Mouse (Mus musculus): ENCODE data around the gene Vpreb2. TPM values are rescaled to one million over a fixed set of nuclear protein-coding genes. Genes with fewer than 3 reads are reported as not detected.
"Not testable (repeated sequence)": the region's sequence is repeated elsewhere in the genome, so short reads cannot be mapped to it uniquely, and the experiment has no call there.

Gene Vpreb2
- polyA plus RNA-seq, 1 experiment: not detected

- H3K36me3 ChIP-seq (ENCODE audit: control insufficient read depth, insufficient read depth): no peaks in the 10 kb centered on the region
- no peaks in the 10 kb centered on the region for H3K79me2 ChIP-seq (ENCODE audit: control insufficient read depth, insufficient read depth)
- no peak overlapping the region for H3K4me3 ChIP-seq
- peaks cover 6% of the 10 kb centered on the region for H3K27me3 ChIP-seq (ENCODE audit: control insufficient read depth, insufficient read depth, insufficient read length)
- TF ChIP-seq POLR2A (IDR thresholded peaks at IDR 0.05; ENCODE audit: insufficient read length, low read depth) (no peak), CEBPB (IDR thresholded peaks at IDR 0.05; ENCODE audit: insufficient read depth, poor library complexity, severe bottlenecking) (no peak), MYOD1 (IDR thresholded peaks at IDR 0.05; ENCODE audit: control insufficient read depth in 1 of 3, insufficient read length in 2 of 3, low read depth in 2 of 3) (no peak), USF1 (IDR thresholded peaks at IDR 0.05; ENCODE audit: low read depth) (no peak), TCF12 (IDR thresholded peaks at IDR 0.05; ENCODE audit: insufficient read depth, poor library complexity, severe bottlenecking) (no peak)
- H3K4me2 ChIP-seq (ENCODE audit: low read depth): no peak overlapping the region
- no peak overlapping the region for H3ac ChIP-seq (ENCODE audit: control insufficient read depth, insufficient read length)
These were observed 4.8 kb downstream of the Vpreb2 start for GRCm38 (mm10) chr16:17985078-17985477.

DNA sequence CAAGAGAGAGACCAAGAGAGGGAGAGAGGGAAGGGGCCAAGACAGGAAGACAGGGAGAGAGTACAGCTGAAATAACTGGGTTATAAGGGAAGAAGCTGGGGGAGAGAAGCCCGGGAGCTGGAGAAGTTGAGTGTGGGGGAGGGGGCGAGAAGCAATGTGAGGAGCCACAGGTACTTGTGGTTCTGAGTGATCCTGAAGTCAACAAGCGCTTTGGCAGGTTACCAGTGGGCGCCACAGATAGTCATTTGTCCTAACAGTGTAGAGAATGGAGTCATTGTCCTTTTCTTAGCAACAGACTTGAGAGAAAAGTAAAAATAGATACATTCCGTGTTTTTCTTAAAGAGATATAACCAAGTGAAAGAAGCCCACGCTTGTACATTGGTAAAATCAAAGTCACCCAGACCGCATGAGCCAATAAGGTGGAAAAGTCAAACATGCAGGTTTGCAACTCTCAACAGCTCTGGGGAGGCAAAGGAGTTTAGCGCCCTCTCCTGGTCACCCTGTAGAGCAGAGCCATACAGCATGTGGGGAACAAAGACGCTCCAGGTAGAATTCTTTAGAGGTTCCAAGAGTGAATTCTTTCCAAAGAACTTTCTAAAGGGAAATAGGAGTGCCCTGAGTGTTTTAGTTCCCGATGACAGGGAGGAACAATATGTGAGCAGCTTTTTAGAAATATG, 6.4 kb downstream of the Vpreb2 start:
- Histone ChIP-seq H3K4me3 (no peak overlapping the region), H3K79me2 (ENCODE audit: control insufficient read depth, insufficient read depth) (no peaks in the 10 kb centered on the region), H3K36me3 (ENCODE audit: control insufficient read depth, insufficient read depth) (no peaks in the 10 kb centered on the region), H3K27me3 (ENCODE audit: control insufficient read depth, insufficient read depth, insufficient read length) (peaks cover 6% of the 10 kb centered on the region), H3ac (ENCODE audit: control insufficient read depth, insufficient read length) (no peak overlapping the region), H3K4me2 (ENCODE audit: low read depth) (no peak overlapping the region)
- TF ChIP-seq POLR2A (IDR thresholded peaks at IDR 0.05; ENCODE audit: insufficient read length, low read depth) (no peak), CEBPB (IDR thresholded peaks at IDR 0.05; ENCODE audit: insufficient read depth, poor library complexity, severe bottlenecking) (no peak), MAX (IDR thresholded peaks at IDR 0.05; ENCODE audit: low read depth) (no peak), TCF3 (IDR thresholded peaks at IDR 0.05; ENCODE audit: insufficient read length, low read depth) (no peak), E2F4 (IDR thresholded peaks at IDR 0.05; ENCODE audit: insufficient read depth) (no peak)

DNA sequence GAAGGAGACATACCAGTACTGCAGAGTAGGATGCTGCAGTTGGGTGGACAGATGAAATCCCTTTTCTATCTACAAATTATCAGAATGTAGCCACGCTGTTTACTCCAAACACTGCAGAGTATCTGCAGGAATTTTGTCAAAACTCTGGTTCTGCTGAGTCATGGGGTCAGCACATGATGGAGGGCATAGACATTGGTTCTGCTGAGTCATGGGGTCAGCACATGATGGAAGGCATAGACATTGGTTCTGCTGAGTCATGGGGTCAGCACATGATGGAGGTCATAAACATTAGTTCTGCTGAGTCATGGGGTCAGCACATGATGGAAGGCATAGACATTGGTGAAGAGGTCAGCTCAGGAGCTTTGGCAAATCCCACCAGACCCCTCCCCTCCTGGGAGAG, 7.5 kb downstream of the Vpreb2 start:
- TF ChIP-seq E2F4 (IDR thresholded peaks at IDR 0.05; ENCODE audit: insufficient read depth) (no peak), MAX (IDR thresholded peaks at IDR 0.05; ENCODE audit: low read depth) (no peak), SRF (IDR thresholded peaks at IDR 0.05; ENCODE audit: control insufficient read depth, insufficient read length, low read depth) (no peak), REST (IDR thresholded peaks at IDR 0.05; ENCODE audit: insufficient read depth, insufficient read length) (no peak), MYOG (IDR thresholded peaks at IDR 0.05; ENCODE audit: control insufficient read depth in 1 of 3, insufficient read depth in 1 of 3, insufficient read length in 2 of 3, low read depth in 2 of 3) (no peak), POLR2A (IDR thresholded peaks at IDR 0.05; ENCODE audit: insufficient read length, low read depth) (no peak), MYOD1 (IDR thresholded peaks at IDR 0.05; ENCODE audit: control insufficient read depth in 1 of 3, insufficient read length in 2 of 3, low read depth in 2 of 3) (no peak), TCF12 (IDR thresholded peaks at IDR 0.05; ENCODE audit: insufficient read depth, poor library complexity, severe bottlenecking) (no peak), USF1 (IDR thresholded peaks at IDR 0.05; ENCODE audit: low read depth) (no peak), CEBPB (IDR thresholded peaks at IDR 0.05; ENCODE audit: insufficient read depth, poor library complexity, severe bottlenecking) (no peak), TCF3 (IDR thresholded peaks at IDR 0.05; ENCODE audit: insufficient read length, low read depth) (no peak), POLR2AphosphoS2 (IDR thresholded peaks at IDR 0.05; ENCODE audit: insufficient read length, low read depth) (no peak)
- Histone ChIP-seq H3K27me3 (ENCODE audit: control insufficient read depth, insufficient read depth, insufficient read length) (peaks cover 6% of the 10 kb centered on the region), H3K79me2 (ENCODE audit: control insufficient read depth, insufficient read depth) (no peaks in the 10 kb centered on the region), H3K4me2 (ENCODE audit: low read depth) (no peak overlapping the region), H3K36me3 (ENCODE audit: control insufficient read depth, insufficient read depth) (no peaks in the 10 kb centered on the region), H3K4me3 (no peak overlapping the region), H3ac (ENCODE audit: control insufficient read depth, insufficient read length) (no peak overlapping the region)

DNA sequence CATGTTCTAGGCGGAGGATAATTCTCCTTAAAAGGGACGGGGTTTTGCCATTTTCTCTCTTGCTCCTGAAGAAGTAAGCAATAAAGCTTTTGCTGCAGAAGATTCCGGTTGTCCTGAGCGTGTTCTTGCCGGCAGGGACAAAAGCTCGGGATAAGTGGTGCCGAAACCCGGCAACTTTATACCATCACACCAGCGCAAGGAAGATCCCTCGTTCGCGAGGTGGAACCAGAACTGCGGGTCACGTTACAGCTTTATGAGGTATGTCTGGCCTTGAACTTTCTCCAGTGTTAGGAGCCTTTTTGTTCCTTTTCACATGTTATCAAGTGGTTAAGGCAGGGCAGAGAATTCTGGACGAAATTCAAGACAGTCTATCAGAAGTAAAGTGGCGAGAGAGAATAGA, 12.1 kb downstream of the Vpreb2 start:
- not testable (repeated sequence) for H3ac ChIP-seq (ENCODE audit: control insufficient read depth, insufficient read length); H3K4me2 ChIP-seq (ENCODE audit: low read depth); H3K4me3 ChIP-seq; H3K79me2 ChIP-seq (ENCODE audit: control insufficient read depth, insufficient read depth); H3K27me3 ChIP-seq (ENCODE audit: control insufficient read depth, insufficient read depth, insufficient read length); H3K36me3 ChIP-seq (ENCODE audit: control insufficient read depth, insufficient read depth)

- TF ChIP-seq E2F4 (IDR thresholded peaks at IDR 0.05; ENCODE audit: insufficient read depth) (no peak), MYOD1 (IDR thresholded peaks at IDR 0.05; ENCODE audit: control insufficient read depth in 1 of 3, insufficient read length in 2 of 3, low read depth in 2 of 3) (no peak), CEBPB (IDR thresholded peaks at IDR 0.05; ENCODE audit: insufficient read depth, poor library complexity, severe bottlenecking) (no peak), REST (IDR thresholded peaks at IDR 0.05; ENCODE audit: insufficient read depth, insufficient read length) (no peak), TCF12 (IDR thresholded peaks at IDR 0.05; ENCODE audit: insufficient read depth, poor library complexity, severe bottlenecking) (no peak), POLR2A (IDR thresholded peaks at IDR 0.05; ENCODE audit: insufficient read length, low read depth) (no peak), MYOG (IDR thresholded peaks at IDR 0.05; ENCODE audit: control insufficient read depth in 1 of 3, insufficient read depth in 1 of 3, insufficient read length in 2 of 3, low read depth in 2 of 3) (no peak), POLR2AphosphoS2 (IDR thresholded peaks at IDR 0.05; ENCODE audit: insufficient read length, low read depth) (no peak), TCF3 (IDR thresholded peaks at IDR 0.05; ENCODE audit: insufficient read length, low read depth) (no peak), SRF (IDR thresholded peaks at IDR 0.05; ENCODE audit: control insufficient read depth, insufficient read length, low read depth) (no peak), MAX (IDR thresholded peaks at IDR 0.05; ENCODE audit: low read depth) (no peak), USF1 (IDR thresholded peaks at IDR 0.05; ENCODE audit: low read depth) (no peak)
- no peaks in the 10 kb centered on the region for H3K36me3 ChIP-seq (ENCODE audit: control insufficient read depth, insufficient read depth)
- no peaks in the 10 kb centered on the region for H3K79me2 ChIP-seq (ENCODE audit: control insufficient read depth, insufficient read depth)
- no peak overlapping the region for H3K4me3 ChIP-seq
- H3K4me2 ChIP-seq (ENCODE audit: low read depth): no peak overlapping the region
- H3ac ChIP-seq (ENCODE audit: control insufficient read depth, insufficient read length): no peak overlapping the region
- H3K27me3 ChIP-seq (ENCODE audit: control insufficient read depth, insufficient read depth, insufficient read length): peaks cover 31% of the 10 kb centered on the region
These were observed 19.4 kb downstream of the Vpreb2 start for GRCm38 (mm10) chr16:17999668-18000067.
